Mouse (Mus musculus): ENCODE measurements around the gene Sepsecs.

- TF ChIP-seq CTCF (IDR thresholded peaks at IDR 0.05) (no peak), EP300 (IDR thresholded peaks at IDR 0.05) (no peak)
Measured at GRCm38 (mm10) chr5:52614686-52615085, 54.8 kb downstream of the Sepsecs start.
